Mouse (Mus musculus): ENCODE data around the gene Helz2. TPM values are rescaled to one million over a fixed set of nuclear protein-coding genes. Genes with fewer than 3 reads are reported as not detected.

The Helz2 gene
- polyA plus RNA-seq, 1 experiment = 4.6 TPM

DNA sequence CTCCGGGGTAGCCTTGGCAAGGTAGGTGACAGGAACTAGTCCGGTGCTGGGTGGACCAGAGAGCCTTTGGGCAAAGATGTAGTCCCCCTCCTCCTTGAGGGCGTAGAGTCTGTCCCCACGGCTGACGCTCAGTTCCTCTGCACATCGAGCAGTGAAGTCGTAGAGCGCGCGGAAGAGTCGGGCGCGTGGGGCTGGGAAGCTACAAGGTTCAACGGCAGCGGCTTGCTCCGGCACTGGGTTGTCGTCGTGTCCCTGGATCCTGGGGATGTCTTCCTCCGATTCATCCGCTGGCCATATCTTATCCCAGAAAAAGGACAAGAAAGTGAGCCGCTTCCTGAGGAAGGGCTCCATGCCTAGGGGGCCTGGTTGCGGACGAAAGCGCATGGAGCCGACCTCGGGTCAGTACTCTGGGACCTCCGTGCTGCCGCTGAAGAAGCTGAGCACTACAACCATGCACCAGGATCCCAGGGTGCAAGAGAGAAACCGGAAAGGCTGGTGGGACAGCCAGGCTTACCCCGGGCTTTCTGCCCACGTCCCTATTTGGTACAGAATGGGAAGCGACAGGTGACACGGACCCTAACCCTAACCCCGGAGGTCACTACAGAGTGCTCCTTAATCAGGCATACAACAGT, 29.3 kb downstream of the Helz2 start:
- Histone ChIP-seq H3K27me3 (ENCODE audit: control insufficient read depth, insufficient read depth, insufficient read length) (peaks cover 67% of the 10 kb centered on the region), H3K4me3 (no peak overlapping the region), H3K79me2 (ENCODE audit: control insufficient read depth, insufficient read depth) (no peaks in the 10 kb centered on the region), H3ac (ENCODE audit: control insufficient read depth, insufficient read length) (no peak overlapping the region), H3K4me2 (ENCODE audit: low read depth) (no peak overlapping the region), H3K36me3 (ENCODE audit: control insufficient read depth, insufficient read depth) (no peaks in the 10 kb centered on the region)
- TF ChIP-seq REST (IDR thresholded peaks at IDR 0.05; ENCODE audit: insufficient read depth, insufficient read length) = no peak
- TF ChIP-seq MYOD1 (IDR thresholded peaks at IDR 0.05; ENCODE audit: control insufficient read depth in 1 of 3, insufficient read length in 2 of 3, low read depth in 2 of 3) = no peak
- TF ChIP-seq POLR2A (IDR thresholded peaks at IDR 0.05; ENCODE audit: insufficient read length, low read depth) = no peak
- no peak for TF ChIP-seq MAX (IDR thresholded peaks at IDR 0.05; ENCODE audit: low read depth)
- TF ChIP-seq CEBPB (IDR thresholded peaks at IDR 0.05; ENCODE audit: insufficient read depth, poor library complexity, severe bottlenecking) = no peak
- TF ChIP-seq SRF (IDR thresholded peaks at IDR 0.05; ENCODE audit: control insufficient read depth, insufficient read length, low read depth) = no peak
- no peak for TF ChIP-seq E2F4 (IDR thresholded peaks at IDR 0.05; ENCODE audit: insufficient read depth)
- TF ChIP-seq TCF3 (IDR thresholded peaks at IDR 0.05; ENCODE audit: insufficient read length, low read depth) = no peak

- Histone ChIP-seq H3K4me2 (ENCODE audit: low read depth) (no peak overlapping the region), H3K4me3 (no peak overlapping the region), H3K27me3 (ENCODE audit: control insufficient read depth, insufficient read depth, insufficient read length) (peaks cover 63% of the 10 kb centered on the region), H3K36me3 (ENCODE audit: control insufficient read depth, insufficient read depth) (no peaks in the 10 kb centered on the region), H3ac (ENCODE audit: control insufficient read depth, insufficient read length) (no peak overlapping the region), H3K79me2 (ENCODE audit: control insufficient read depth, insufficient read depth) (no peaks in the 10 kb centered on the region)
- no peak for TF ChIP-seq POLR2A (IDR thresholded peaks at IDR 0.05; ENCODE audit: insufficient read length, low read depth)
- TF ChIP-seq E2F4 (IDR thresholded peaks at IDR 0.05; ENCODE audit: insufficient read depth) = no peak
- TF ChIP-seq MYOG (IDR thresholded peaks at IDR 0.05; ENCODE audit: control insufficient read depth in 1 of 3, insufficient read depth in 1 of 3, insufficient read length in 2 of 3, low read depth in 2 of 3) = no peak
- TF ChIP-seq TCF3 (IDR thresholded peaks at IDR 0.05; ENCODE audit: insufficient read length, low read depth) = no peak
- no peak for TF ChIP-seq MAX (IDR thresholded peaks at IDR 0.05; ENCODE audit: low read depth)
- no peak for TF ChIP-seq POLR2AphosphoS2 (IDR thresholded peaks at IDR 0.05; ENCODE audit: insufficient read length, low read depth)
- TF ChIP-seq TCF12 (IDR thresholded peaks at IDR 0.05; ENCODE audit: insufficient read depth, poor library complexity, severe bottlenecking) = no peak
Observed at GRCm38 (mm10) chr2:181206118-181206517, 35.7 kb downstream of the Helz2 start.

DNA sequence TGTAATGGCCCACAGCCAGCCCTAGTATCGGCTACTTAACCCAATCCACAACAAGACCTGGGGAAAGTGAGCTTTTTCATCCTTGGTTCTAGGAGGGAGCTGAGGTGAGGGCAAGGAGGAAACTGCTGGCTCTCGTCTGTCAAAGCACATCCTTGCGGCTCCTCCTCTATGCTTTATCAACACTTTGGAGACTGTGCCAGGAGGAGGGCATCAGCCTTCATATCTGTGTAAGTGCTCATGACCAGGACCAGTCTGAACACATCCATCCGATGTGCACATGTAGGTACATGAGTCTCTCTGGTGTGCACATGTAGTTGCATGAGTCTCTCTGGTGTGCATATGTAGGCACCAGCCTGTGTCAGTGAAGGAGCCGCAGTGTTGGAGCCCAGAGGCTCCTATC, 36.1 kb downstream of the Helz2 start:
- Histone ChIP-seq H3K36me3 (ENCODE audit: control insufficient read depth, insufficient read depth) (no peaks in the 10 kb centered on the region), H3K27me3 (ENCODE audit: control insufficient read depth, insufficient read depth, insufficient read length) (peaks cover 63% of the 10 kb centered on the region), H3K4me3 (no peak overlapping the region), H3K4me2 (ENCODE audit: low read depth) (no peak overlapping the region), H3K79me2 (ENCODE audit: control insufficient read depth, insufficient read depth) (no peaks in the 10 kb centered on the region), H3ac (ENCODE audit: control insufficient read depth, insufficient read length) (no peak overlapping the region)
- TF ChIP-seq POLR2A (IDR thresholded peaks at IDR 0.05; ENCODE audit: insufficient read length, low read depth) = no peak
- TF ChIP-seq POLR2AphosphoS2 (IDR thresholded peaks at IDR 0.05; ENCODE audit: insufficient read length, low read depth) = no peak
- TF ChIP-seq MAX (IDR thresholded peaks at IDR 0.05; ENCODE audit: low read depth) = no peak
- TF ChIP-seq MYOG (IDR thresholded peaks at IDR 0.05; ENCODE audit: control insufficient read depth in 1 of 3, insufficient read depth in 1 of 3, insufficient read length in 2 of 3, low read depth in 2 of 3) = no peak
- no peak for TF ChIP-seq SRF (IDR thresholded peaks at IDR 0.05; ENCODE audit: control insufficient read depth, insufficient read length, low read depth)
- TF ChIP-seq CEBPB (IDR thresholded peaks at IDR 0.05; ENCODE audit: insufficient read depth, poor library complexity, severe bottlenecking) = no peak
- TF ChIP-seq MYOD1 (IDR thresholded peaks at IDR 0.05; ENCODE audit: control insufficient read depth in 1 of 3, insufficient read length in 2 of 3, low read depth in 2 of 3) = no peak
- TF ChIP-seq TCF12 (IDR thresholded peaks at IDR 0.05; ENCODE audit: insufficient read depth, poor library complexity, severe bottlenecking) = no peak
- no peak for TF ChIP-seq E2F4 (IDR thresholded peaks at IDR 0.05; ENCODE audit: insufficient read depth)

GRCm38 (mm10) chr2:181202886-181203285, 38.9 kb downstream of the Helz2 start:
- H3K4me3 ChIP-seq = no peak overlapping the region
- H3K36me3 ChIP-seq (ENCODE audit: control insufficient read depth, insufficient read depth) = no peaks in the 10 kb centered on the region
- H3K4me2 ChIP-seq (ENCODE audit: low read depth) = no peak overlapping the region
- no peaks in the 10 kb centered on the region for H3K79me2 ChIP-seq (ENCODE audit: control insufficient read depth, insufficient read depth)
- TF ChIP-seq TCF3 (IDR thresholded peaks at IDR 0.05; ENCODE audit: insufficient read length, low read depth) (no peak), MYOG (IDR thresholded peaks at IDR 0.05; ENCODE audit: control insufficient read depth in 1 of 3, insufficient read depth in 1 of 3, insufficient read length in 2 of 3, low read depth in 2 of 3) (no peak), USF1 (IDR thresholded peaks at IDR 0.05; ENCODE audit: low read depth) (no peak), MAX (IDR thresholded peaks at IDR 0.05; ENCODE audit: low read depth) (no peak), E2F4 (IDR thresholded peaks at IDR 0.05; ENCODE audit: insufficient read depth) (no peak), POLR2A (IDR thresholded peaks at IDR 0.05; ENCODE audit: insufficient read length, low read depth) (no peak), MYOD1 (IDR thresholded peaks at IDR 0.05; ENCODE audit: control insufficient read depth in 1 of 3, insufficient read length in 2 of 3, low read depth in 2 of 3) (no peak), CEBPB (IDR thresholded peaks at IDR 0.05; ENCODE audit: insufficient read depth, poor library complexity, severe bottlenecking) (no peak), SRF (IDR thresholded peaks at IDR 0.05; ENCODE audit: control insufficient read depth, insufficient read length, low read depth) (no peak), REST (IDR thresholded peaks at IDR 0.05; ENCODE audit: insufficient read depth, insufficient read length) (no peak), POLR2AphosphoS2 (IDR thresholded peaks at IDR 0.05; ENCODE audit: insufficient read length, low read depth) (no peak), TCF12 (IDR thresholded peaks at IDR 0.05; ENCODE audit: insufficient read depth, poor library complexity, severe bottlenecking) (no peak)
- peaks cover 64% of the 10 kb centered on the region for H3K27me3 ChIP-seq (ENCODE audit: control insufficient read depth, insufficient read depth, insufficient read length)
- H3ac ChIP-seq (ENCODE audit: control insufficient read depth, insufficient read length) = no peak overlapping the region

DNA sequence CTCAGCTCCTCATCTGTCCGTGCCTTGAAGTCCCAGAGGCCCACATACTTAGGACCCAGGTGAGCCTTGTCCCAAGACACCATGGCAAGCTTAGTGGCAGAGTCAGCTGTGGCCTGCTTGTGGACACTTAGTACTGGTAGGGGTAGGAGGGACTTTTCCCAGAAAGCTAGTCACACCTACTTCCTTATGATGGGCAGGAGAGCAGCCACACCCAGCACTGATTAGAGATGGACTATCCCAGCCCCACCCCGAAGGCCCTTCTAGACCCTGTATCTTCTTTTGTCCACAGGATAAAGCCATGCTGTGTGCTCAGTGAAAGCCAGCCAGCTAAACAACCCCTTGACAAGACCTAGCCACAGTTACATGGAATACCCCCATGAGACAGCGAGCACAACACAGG, 39.4 kb downstream of the Helz2 start, which contains the start of gene Ptk6:
Gene Ptk6, minus strand, starts transcription at position 368 of the 400 bp plus-strand sequence.
- Histone ChIP-seq H3K27me3 (ENCODE audit: control insufficient read depth, insufficient read depth, insufficient read length) (peaks cover 59% of the 10 kb centered on the region), H3K79me2 (ENCODE audit: control insufficient read depth, insufficient read depth) (no peaks in the 10 kb centered on the region)

More for the DNA sequence above, 39.4 kb downstream of the Helz2 start, which contains the start of gene Ptk6:
- Histone ChIP-seq H3K4me3 (no peak within 1 kb of the TSS), H3K36me3 (ENCODE audit: control insufficient read depth, insufficient read depth) (no peaks in the 10 kb centered on the region), H3ac (ENCODE audit: control insufficient read depth, insufficient read length) (no peak within 1 kb of the TSS), H3K4me2 (ENCODE audit: low read depth) (no peak within 1 kb of the TSS)
- no peak for TF ChIP-seq MAX (IDR thresholded peaks at IDR 0.05; ENCODE audit: low read depth)
- no peak for TF ChIP-seq MYOD1 (IDR thresholded peaks at IDR 0.05; ENCODE audit: control insufficient read depth in 1 of 3, insufficient read length in 2 of 3, low read depth in 2 of 3)
- no peak for TF ChIP-seq USF1 (IDR thresholded peaks at IDR 0.05; ENCODE audit: low read depth)
- TF ChIP-seq E2F4 (IDR thresholded peaks at IDR 0.05; ENCODE audit: insufficient read depth) = no peak
